Mouse (Mus musculus) limb, embryonic 14.5 days (tissue): ENCODE measurements at regions not wholly inside any gene's neighbourhood (a gene's known extent, or its start where the extent isn't known, plus 50 kb on each side); places are given as distances from the start of the nearest gene placed in this dataset.

Experiments
- ATAC-seq: fragments of 200-750 bp; cut with Nextera tagmentation; 2 replicates; pipeline ENCODE4 v1.8.0; 2017; ENCODE audit warnings: low read depth, moderate number of reproducible peaks, moderate TSS enrichment; ENCODE audit not compliant: low FRiP score
- DNase-seq: peaks from one replicate; pipeline ENCODE4 v3.0.0-alpha.2; 2015; ENCODE audit warnings: low spot score
- H3K27ac ChIP-seq: fragments of 300-500 bp; sonication (generic); replicated peaks from 2 replicates; pipeline ENCODE4 v1.5.1; 2014; ENCODE audit warnings: low read depth, mild to moderate bottlenecking, low read length, moderate library complexity, mixed read lengths
- H3K27me3 ChIP-seq: fragments of 300-500 bp; sonication (generic); 2 replicates; pipeline ENCODE4 v1.6.1; 2014; ENCODE audit warnings: low read length, mixed read lengths; ENCODE audit not compliant: control insufficient read depth, insufficient read depth
- H3K36me3 ChIP-seq: fragments of 300-500 bp; sonication (generic); 2 replicates; pipeline ENCODE4 v1.6.1; 2014; ENCODE audit warnings: mild to moderate bottlenecking, low read length, moderate library complexity, mixed read lengths; ENCODE audit not compliant: control insufficient read depth, insufficient read depth
- H3K4me1 ChIP-seq: fragments of 300-500 bp; sonication (generic); 2 replicates; pipeline ENCODE4 v1.6.1; 2014; ENCODE audit warnings: antibody characterized with exemption, low read length, mixed read lengths; ENCODE audit not compliant: control insufficient read depth, insufficient read depth
- H3K4me2 ChIP-seq: fragments of 300-500 bp; sonication (generic); replicated peaks from 2 replicates; pipeline ENCODE4 v1.6.1; 2014; ENCODE audit warnings: low read depth, mild to moderate bottlenecking, low read length, moderate library complexity; ENCODE audit not compliant: severe bottlenecking
- H3K4me3 ChIP-seq: fragments of 300-500 bp; sonication (generic); replicated peaks from 2 replicates; pipeline ENCODE4 v1.5.1; 2014; ENCODE audit warnings: low read length
- H3K9ac ChIP-seq: fragments of 300-500 bp; sonication (generic); 2 replicates; pipeline ENCODE4 v1.6.1; 2014; ENCODE audit warnings: mild to moderate bottlenecking, low read depth, low read length, moderate library complexity; ENCODE audit not compliant: severe bottlenecking
- H3K9me3 ChIP-seq: fragments of 300-500 bp; sonication (generic); 2 replicates; pipeline ENCODE4 v1.6.1; 2016; ENCODE audit warnings: low read length; ENCODE audit not compliant: control insufficient read depth
- POLR2A ChIP-seq: fragments of 200-500 bp; IDR thresholded peaks from 2 replicates; pipeline ENCODE4 v1.8.0; 2012; ENCODE audit warnings: inconsistent platforms, mild to moderate bottlenecking, moderate library complexity, borderline replicate concordance; ENCODE audit not compliant: insufficient read depth, insufficient read length; ENCODE audit errors: extremely low read depth
- WGBS: fragments of 180-500 bp; shearing (Covaris S2); extraction: QIAGEN DNeasy Blood & Tissue Kit; methylation state at CpG from one replicate; pipeline ENCODE4 v1.1.7; 2014; 5-methylcytosine and 5-hydroxymethylcytosine counted together

- Histone ChIP-seq H3K27me3 (no peaks in the 10 kb centered on the region), H3K4me1 (no peaks in the 10 kb centered on the region), H3K4me2 (no peak overlapping the region), H3K27ac (no peak overlapping the region), H3K36me3 (no peaks in the 10 kb centered on the region), H3K9ac (no peak overlapping the region), H3K9me3 (no peaks in the 10 kb centered on the region), H3K4me3 (no peak overlapping the region)
- ATAC-seq (no peak), DNase-seq (no peak)
- WGBS = 84% methylated on average over 7 of the region's 7 CpGs
- no peak for TF ChIP-seq POLR2A
Measured at GRCm38 (mm10) chr14:74384481-74384880, 256.2 kb upstream of the Htr2a start.

DNA sequence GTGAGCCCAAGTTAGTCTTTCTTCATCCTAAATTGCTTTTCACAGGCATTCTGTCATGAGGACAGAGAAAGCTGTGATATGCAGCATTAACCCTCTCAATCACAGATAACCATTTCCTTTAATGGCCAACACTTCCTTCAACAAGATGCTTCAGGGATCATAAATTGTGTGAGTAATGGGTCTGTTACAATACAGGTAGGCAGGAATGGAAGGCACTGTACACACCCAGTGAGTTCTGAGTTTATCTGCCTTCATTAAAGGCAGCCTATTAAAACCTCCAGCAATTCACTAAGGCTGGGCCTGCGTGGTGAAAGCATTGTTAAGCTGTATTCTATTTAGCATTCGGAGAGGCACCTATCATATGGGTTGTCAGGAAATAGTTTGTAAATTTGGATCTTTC lies 248.2 kb upstream of the Htr2a start:
- no peaks in the 10 kb centered on the region for H3K27me3 ChIP-seq
- no peaks in the 10 kb centered on the region for H3K9me3 ChIP-seq
- no peak for TF ChIP-seq POLR2A
- H3K4me3 ChIP-seq = no peak overlapping the region
- no peak overlapping the region for H3K4me2 ChIP-seq
- no peak overlapping the region for H3K27ac ChIP-seq
- DNase-seq (no peak), ATAC-seq (no peak)
- no peaks in the 10 kb centered on the region for H3K4me1 ChIP-seq
- no peak overlapping the region for H3K9ac ChIP-seq
- 75% methylated on average over 2 of the region's 2 CpGs for WGBS
- no peaks in the 10 kb centered on the region for H3K36me3 ChIP-seq

DNA sequence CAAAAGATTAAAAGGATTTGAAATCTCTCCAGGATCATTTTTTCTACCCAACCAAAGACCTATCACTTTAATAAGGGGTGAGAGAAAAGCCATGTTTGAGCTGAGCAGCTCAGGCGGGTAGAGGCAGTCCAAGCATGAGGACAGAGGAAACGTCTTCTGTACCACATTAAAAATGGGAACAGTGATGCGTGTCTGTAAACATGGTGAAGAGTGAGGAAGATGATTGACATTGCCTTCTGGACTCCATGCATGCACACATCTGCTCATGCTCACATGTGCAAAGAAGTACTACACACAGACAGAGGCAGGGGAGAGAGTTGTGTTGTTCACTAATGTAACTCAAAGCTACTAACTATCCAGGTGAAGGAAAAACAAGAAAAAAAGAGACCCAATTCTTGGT lies 243.4 kb upstream of the Htr2a start:
- no peak for ATAC-seq
- H3K4me3 ChIP-seq = no peak overlapping the region
- WGBS = 85% methylated on average over 3 of the region's 3 CpGs

GRCm38 (mm10) chr14:74409441-74409840 lies 231.2 kb upstream of the Htr2a start:
- 50% methylated on average over 1 of the region's 1 CpGs for WGBS
- no peaks in the 10 kb centered on the region for H3K4me1 ChIP-seq
- H3K36me3 ChIP-seq = no peaks in the 10 kb centered on the region
- TF ChIP-seq POLR2A = no peak
- H3K27ac ChIP-seq = no peak overlapping the region
- ATAC-seq (no peak), DNase-seq (no peak)
- H3K4me2 ChIP-seq = no peak overlapping the region
- no peak overlapping the region for H3K4me3 ChIP-seq
- no peak overlapping the region for H3K9ac ChIP-seq
- no peaks in the 10 kb centered on the region for H3K27me3 ChIP-seq
- H3K9me3 ChIP-seq = no peaks in the 10 kb centered on the region

More for the DNA sequence above, 243.4 kb upstream of the Htr2a start:
- no peaks in the 10 kb centered on the region for H3K36me3 ChIP-seq
- no peak overlapping the region for H3K4me2 ChIP-seq
- no peak overlapping the region for H3K9ac ChIP-seq
- no peaks in the 10 kb centered on the region for H3K4me1 ChIP-seq
- no peak for DNase-seq
- H3K27me3 ChIP-seq = no peaks in the 10 kb centered on the region
- TF ChIP-seq POLR2A = no peak
- no peak overlapping the region for H3K27ac ChIP-seq
- no peaks in the 10 kb centered on the region for H3K9me3 ChIP-seq

DNA sequence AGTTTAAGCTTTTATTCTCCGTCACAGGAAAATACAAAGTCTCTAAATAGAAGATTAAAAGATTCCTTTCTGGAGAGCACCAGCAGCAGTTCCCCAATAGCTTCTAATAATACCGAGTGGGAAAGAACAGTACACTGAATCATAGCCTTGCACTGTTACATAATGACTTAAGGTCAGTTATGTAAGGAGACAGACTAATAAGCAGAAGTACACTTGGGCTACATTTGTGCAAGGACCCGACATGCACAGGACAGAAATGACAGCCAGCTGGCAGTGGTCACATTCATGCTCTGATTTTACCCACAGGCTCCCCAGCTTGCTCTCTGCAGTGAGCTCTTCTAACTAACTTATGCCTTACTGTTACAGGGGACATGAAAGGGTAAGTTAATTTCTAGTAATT lies 212.4 kb upstream of the Htr2a start:
- Histone ChIP-seq H3K36me3 (no peaks in the 10 kb centered on the region), H3K4me3 (no peak overlapping the region), H3K9me3 (no peaks in the 10 kb centered on the region), H3K27ac (no peak overlapping the region), H3K4me2 (no peak overlapping the region), H3K27me3 (no peaks in the 10 kb centered on the region), H3K4me1 (no peaks in the 10 kb centered on the region), H3K9ac (no peak overlapping the region)
- TF ChIP-seq POLR2A = no peak
- DNase-seq (no peak), ATAC-seq (no peak)
- 76% methylated on average over 3 of the region's 3 CpGs for WGBS
